Mouse (Mus musculus) megakaryocyte, embryonic 14.5 days (primary cell): ENCODE data around the gene Trank1. TPM values are rescaled to one million over a fixed set of nuclear protein-coding genes. Genes with fewer than 3 reads are reported as not detected.

Source experiments
- H3K27me3 ChIP-seq: replicated peaks from 2 replicates; pipeline ENCODE3; 2012; ENCODE audit warnings: inconsistent platforms
- H3K36me3 ChIP-seq: replicated peaks from 2 replicates; pipeline ENCODE3; 2012; ENCODE audit warnings: low read length, inconsistent platforms, mixed read lengths
- H3K4me1 ChIP-seq: 2 replicates; pipeline ENCODE4 v1.6.1; 2012; ENCODE audit warnings: inconsistent platforms
- H3K4me3 ChIP-seq: replicated peaks from 2 replicates; pipeline ENCODE3; 2012; ENCODE audit warnings: moderate library complexity, mild to moderate bottlenecking, inconsistent platforms
- H3K9me3 ChIP-seq: 2 replicates; pipeline ENCODE4 v1.6.1; 2012; ENCODE audit warnings: inconsistent platforms
- FLI1 ChIP-seq: IDR thresholded peaks from 2 replicates; pipeline ENCODE4 v1.6.1; 2012; ENCODE audit warnings: low read length, inconsistent platforms, mixed read lengths
- GATA1 ChIP-seq: IDR thresholded peaks from 3 replicates; pipeline ENCODE4 v1.6.1; 2012; ENCODE audit warnings: mixed read lengths, low read length, inconsistent platforms, borderline replicate concordance
- polyA plus RNA-seq: library from polyadenylated mRNA; stranded (reverse); fragments of >175 nt; gene quantifications from 2 replicates; pipeline ENCODE4 v1.2.3, GENCODE M21; 2012; ENCODE audit warnings: low replicate concordance; ENCODE audit not compliant: insufficient read depth

The Trank1 gene
- polyA plus RNA-seq, 1 experiment = not detected

DNA sequence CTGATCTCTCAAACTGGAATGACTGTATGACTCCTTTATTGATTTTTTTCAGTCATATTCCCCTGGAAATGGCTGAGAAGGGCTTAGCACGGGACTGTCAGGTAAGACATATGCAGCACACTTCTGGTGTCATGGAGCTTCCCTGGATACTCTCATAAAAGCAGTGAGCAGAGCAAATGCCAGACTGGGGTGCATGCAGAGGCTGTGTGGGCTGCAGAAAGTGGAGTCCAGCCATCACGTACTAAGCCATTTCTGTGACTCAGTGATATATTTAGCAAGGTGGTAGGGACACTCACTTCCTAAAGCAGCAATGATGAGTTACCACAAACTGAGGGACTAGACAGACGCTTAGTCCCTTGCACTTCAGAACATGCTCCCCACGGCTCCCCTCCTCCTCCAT lies 9.4 kb downstream of the Trank1 start:
- H3K4me1 ChIP-seq = no peaks in the 10 kb centered on the region
- no peak overlapping the region for H3K4me3 ChIP-seq
- H3K27me3 ChIP-seq = peaks cover 21% of the 10 kb centered on the region
- H3K9me3 ChIP-seq = no peaks in the 10 kb centered on the region
- no peak for TF ChIP-seq GATA1
- no peak for TF ChIP-seq FLI1
- no peaks in the 10 kb centered on the region for H3K36me3 ChIP-seq

DNA sequence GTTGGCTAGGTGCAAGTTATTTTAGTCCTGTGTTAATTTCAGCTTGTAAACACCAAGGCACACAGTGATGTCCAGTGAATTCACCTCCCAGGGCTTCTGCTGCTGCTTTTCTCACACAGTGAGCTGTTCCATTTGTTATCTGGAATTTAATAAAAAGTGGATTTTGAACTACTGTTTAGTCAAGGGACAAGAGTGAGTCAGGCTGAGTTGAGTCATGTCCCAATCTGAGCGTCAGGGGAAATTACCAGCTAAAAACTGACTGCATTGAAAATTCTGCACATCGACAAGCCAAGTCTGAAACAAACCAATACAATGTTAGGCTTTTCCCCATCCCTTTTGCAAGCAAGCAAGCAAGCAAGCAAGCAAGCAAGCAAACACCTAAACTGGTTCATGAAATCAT lies 13.3 kb downstream of the Trank1 start:
- no peaks in the 10 kb centered on the region for H3K4me1 ChIP-seq
- peaks cover 16% of the 10 kb centered on the region for H3K27me3 ChIP-seq
- H3K36me3 ChIP-seq = no peaks in the 10 kb centered on the region
- H3K9me3 ChIP-seq = no peaks in the 10 kb centered on the region
- TF ChIP-seq GATA1 = no peak
- TF ChIP-seq FLI1 = no peak
- H3K4me3 ChIP-seq = no peak overlapping the region

DNA sequence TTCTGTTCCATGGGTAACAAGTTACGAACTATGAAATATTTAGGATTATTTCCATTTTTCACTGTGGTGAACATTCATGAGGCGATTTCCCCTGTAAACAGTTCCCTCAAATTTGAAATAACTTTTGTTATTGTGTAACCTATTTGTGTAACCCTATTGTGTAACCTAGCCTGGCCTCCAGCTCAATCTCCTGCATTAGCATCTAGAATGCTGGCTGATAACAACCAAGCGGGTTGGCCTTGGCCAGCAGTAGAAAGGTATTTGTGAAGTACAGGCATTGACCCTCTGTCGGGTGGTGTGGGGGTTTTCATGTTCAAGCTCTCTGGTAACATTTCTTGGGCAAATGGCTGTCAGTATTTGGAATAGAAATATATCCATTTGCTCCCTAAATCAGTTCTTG lies 18.3 kb downstream of the Trank1 start:
- no peaks in the 10 kb centered on the region for H3K4me1 ChIP-seq
- no peak for TF ChIP-seq GATA1
- no peak for TF ChIP-seq FLI1
- no peaks in the 10 kb centered on the region for H3K36me3 ChIP-seq
- peaks cover 22% of the 10 kb centered on the region for H3K27me3 ChIP-seq
- no peak overlapping the region for H3K4me3 ChIP-seq
- no peaks in the 10 kb centered on the region for H3K9me3 ChIP-seq

DNA sequence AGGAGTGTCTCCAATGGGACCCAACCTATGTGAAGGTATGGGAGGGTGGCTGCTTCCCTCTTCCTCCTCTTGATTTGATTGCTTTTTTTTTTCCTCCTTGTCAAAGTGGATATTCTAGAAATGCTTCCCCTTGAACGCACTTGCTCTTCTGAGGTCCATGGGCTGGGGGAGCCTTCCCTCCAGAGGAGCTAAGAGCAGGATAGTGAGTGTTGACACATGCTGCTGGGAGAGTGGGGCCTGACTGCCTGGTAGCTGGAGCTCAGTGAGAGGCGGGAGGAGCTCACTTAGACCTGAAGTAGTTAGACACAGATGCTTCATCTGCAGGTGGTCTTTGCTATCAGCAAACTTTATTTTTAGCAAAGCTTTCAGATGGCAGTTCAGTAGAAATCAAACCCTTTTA lies 22.3 kb downstream of the Trank1 start:
- H3K4me3 ChIP-seq = no peak overlapping the region
- TF ChIP-seq GATA1 = no peak
- no peak for TF ChIP-seq FLI1
- H3K27me3 ChIP-seq = peaks cover 15% of the 10 kb centered on the region
- no peaks in the 10 kb centered on the region for H3K36me3 ChIP-seq
- no peaks in the 10 kb centered on the region for H3K4me1 ChIP-seq
- no peaks in the 10 kb centered on the region for H3K9me3 ChIP-seq

DNA sequence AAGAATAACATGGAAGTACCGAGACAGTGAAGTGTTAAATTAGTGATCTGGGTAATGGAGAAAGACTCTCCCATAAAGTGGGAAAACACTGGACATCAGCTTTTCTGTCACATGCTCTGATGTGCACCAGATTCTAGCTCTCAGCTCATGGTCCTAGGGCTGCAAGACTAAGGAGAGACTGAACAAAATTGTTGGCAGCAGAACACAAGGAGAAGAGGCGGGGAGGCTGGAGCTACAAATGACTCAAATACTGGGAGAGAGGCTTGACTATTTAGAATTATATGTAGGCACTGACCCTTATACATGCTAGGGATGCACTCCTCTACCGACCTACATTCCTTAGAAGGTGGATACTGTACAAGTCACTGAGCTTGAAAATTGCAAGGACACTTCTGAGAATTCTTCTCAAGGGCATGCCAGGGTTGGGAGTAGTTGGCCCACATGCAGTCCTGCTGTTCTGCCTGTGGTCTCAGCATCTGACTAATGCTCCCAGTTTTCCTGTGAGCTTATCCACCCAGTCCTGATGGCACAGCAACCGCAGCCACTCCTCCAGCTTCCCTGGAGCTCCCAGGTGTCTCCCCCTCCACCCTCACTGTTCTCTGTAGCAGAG lies 23.1 kb downstream of the Trank1 start:
- Histone ChIP-seq H3K27me3 (peaks cover 15% of the 10 kb centered on the region), H3K36me3 (no peaks in the 10 kb centered on the region), H3K4me1 (no peaks in the 10 kb centered on the region), H3K9me3 (no peaks in the 10 kb centered on the region), H3K4me3 (no peak overlapping the region)
- TF ChIP-seq FLI1 (no peak), GATA1 (no peak)

DNA sequence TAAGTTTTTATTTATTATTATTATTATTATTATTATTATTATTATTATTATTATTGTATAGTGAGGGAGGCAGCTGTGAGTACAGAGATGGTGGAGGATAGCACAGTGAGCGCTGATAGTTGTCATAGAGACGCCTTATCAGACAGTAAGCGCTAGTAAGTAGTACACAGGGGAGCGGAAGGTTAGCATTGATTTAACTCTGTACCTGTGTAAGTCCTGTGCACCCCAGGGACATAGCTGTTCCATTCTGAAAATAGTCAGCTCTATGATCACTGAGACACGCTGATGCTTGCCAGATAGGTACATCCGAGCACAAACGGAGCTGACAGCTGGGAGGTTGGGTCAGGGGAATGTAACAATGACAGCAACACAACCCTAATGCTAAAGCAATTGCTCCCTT lies 39.7 kb downstream of the Trank1 start:
- Histone ChIP-seq H3K27me3 (peaks cover 9% of the 10 kb centered on the region), H3K9me3 (no peaks in the 10 kb centered on the region), H3K4me3 (no peak overlapping the region), H3K36me3 (no peaks in the 10 kb centered on the region), H3K4me1 (no peaks in the 10 kb centered on the region)
- TF ChIP-seq FLI1 = no peak
- TF ChIP-seq GATA1 = no peak

DNA sequence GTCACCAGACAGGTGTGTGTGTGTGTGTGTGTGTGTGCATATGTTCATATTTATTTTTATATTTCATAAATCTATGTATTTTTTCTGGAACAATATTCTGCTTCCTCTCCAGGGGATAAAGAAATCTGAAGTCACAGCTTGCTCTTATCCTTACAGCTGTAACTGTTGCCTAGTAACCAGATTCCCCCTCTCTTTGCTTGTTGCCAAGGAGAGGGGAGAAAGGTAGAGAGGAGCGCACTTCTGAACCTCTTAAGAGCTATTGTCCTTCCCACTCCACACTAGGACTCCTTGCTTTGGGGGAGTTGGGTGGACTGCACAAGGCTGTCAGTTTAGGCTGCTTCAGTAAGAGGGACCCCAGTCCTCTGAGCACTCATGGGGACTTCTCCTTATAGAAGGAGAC lies 40.1 kb downstream of the Trank1 start:
- Histone ChIP-seq H3K4me3 (no peak overlapping the region), H3K36me3 (no peaks in the 10 kb centered on the region), H3K9me3 (no peaks in the 10 kb centered on the region), H3K27me3 (peaks cover 11% of the 10 kb centered on the region), H3K4me1 (no peaks in the 10 kb centered on the region)
- TF ChIP-seq FLI1 (no peak), GATA1 (no peak)

DNA sequence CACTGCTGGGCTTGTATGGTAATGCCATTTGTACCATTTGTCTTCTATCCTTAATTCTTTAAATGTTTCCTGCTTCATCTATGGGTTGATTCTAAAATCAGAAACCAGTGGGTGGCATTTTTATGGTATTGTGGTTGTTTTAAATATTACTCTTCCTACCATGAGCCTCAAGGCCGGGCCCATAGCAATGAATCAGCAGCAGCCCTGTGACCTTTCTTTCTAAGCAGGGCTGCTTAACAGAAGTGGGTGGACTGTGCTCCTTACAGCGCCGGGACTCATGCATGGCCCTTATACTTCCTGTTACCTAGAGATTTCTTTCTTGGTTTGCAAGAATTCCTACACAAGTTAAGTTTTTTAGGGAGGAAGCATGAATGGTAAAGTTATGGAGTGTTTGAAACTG lies 41.1 kb downstream of the Trank1 start:
- no peak for TF ChIP-seq GATA1
- peaks cover 11% of the 10 kb centered on the region for H3K27me3 ChIP-seq
- H3K36me3 ChIP-seq = no peaks in the 10 kb centered on the region
- H3K4me1 ChIP-seq = no peaks in the 10 kb centered on the region
- H3K4me3 ChIP-seq = no peak overlapping the region
- H3K9me3 ChIP-seq = no peaks in the 10 kb centered on the region

DNA sequence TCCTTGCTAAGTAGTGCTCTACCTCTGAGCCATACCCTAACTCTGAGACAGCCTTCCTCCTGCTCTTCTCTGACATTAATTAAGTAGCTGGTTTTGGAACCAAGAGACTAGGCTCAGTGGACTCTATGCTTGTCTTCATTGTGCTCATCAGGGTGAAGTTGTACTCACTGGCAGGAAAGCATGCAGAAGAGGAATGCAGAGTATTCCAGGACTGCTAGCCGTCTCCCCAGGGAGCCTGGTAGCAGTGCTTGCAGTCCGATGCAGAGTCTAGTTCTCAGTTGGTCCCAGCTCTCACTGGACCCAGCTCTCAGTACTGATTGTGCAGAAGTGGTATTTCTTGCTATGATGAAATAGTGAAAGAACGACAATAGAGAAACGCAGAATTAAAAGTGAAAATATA lies 43.5 kb downstream of the Trank1 start:
- Histone ChIP-seq H3K36me3 (no peaks in the 10 kb centered on the region), H3K9me3 (no peaks in the 10 kb centered on the region), H3K4me1 (no peaks in the 10 kb centered on the region), H3K27me3 (peaks cover 5% of the 10 kb centered on the region), H3K4me3 (no peak overlapping the region)
- TF ChIP-seq GATA1 = no peak
- TF ChIP-seq FLI1 = no peak

DNA sequence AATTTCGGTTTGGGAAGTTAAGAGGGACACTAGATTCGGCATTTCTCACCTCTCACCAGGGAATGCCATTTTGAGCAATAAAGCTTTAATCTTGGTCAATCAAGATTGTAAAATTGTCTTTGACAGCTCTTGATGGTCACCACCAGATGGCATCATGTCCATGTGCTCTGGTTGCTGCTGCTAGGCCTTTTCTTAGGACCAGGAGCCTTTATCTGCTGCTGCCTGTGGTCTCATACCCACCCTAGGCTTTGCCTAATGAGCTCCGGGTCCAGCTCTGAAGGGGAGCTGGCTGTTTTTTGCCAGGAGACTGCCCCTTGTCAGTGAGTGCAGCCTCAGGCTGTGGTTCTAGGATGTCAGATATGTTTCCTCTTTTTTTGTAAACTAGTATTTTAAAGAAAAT lies 44.8 kb downstream of the Trank1 start:
- no peak for TF ChIP-seq FLI1
- no peak for TF ChIP-seq GATA1
- H3K4me1 ChIP-seq = no peaks in the 10 kb centered on the region
- H3K4me3 ChIP-seq = no peak overlapping the region
- peaks cover 5% of the 10 kb centered on the region for H3K27me3 ChIP-seq
- no peaks in the 10 kb centered on the region for H3K36me3 ChIP-seq
- no peaks in the 10 kb centered on the region for H3K9me3 ChIP-seq

DNA sequence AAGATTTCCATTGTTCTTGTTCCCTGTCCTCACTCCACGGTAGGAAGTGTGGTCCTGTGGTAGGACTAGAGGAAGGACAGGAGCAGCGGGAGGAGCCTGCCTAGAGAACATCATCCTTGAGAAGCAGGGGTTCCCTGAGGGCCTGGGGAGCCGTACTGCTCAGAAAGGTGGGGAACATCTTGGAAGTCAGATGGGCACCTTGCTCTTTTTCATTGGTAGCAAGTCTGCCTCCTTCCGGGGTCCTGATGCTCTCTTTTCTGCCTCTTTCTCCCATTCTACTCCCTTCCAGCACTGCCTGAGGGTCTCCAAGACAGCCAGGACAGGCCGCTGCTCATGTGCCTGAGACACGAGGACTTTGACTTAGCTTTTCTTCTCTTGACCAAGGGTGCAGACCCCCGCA lies 52.1 kb downstream of the Trank1 start:
- TF ChIP-seq GATA1 (no peak), FLI1 (no peak)

More for the DNA sequence above, 52.1 kb downstream of the Trank1 start:
- Histone ChIP-seq H3K36me3 (no peaks in the 10 kb centered on the region), H3K27me3 (peaks cover 9% of the 10 kb centered on the region), H3K4me3 (no peak overlapping the region), H3K4me1 (no peaks in the 10 kb centered on the region), H3K9me3 (no peaks in the 10 kb centered on the region)
